Mouse (Mus musculus) heart, postnatal 0 days (tissue): ENCODE data around the gene Cdc42ep3.

Experiments used
- CTCF ChIP-seq: IDR thresholded peaks from 2 replicates; pipeline ENCODE4 v1.5.1; 2016; ENCODE audit warnings: antibody characterized with exemption, control low read depth, low read depth
- EP300 ChIP-seq: IDR thresholded peaks from 2 replicates; pipeline ENCODE4 v1.6.1; 2016; ENCODE audit warnings: antibody characterized with exemption, low read depth

DNA sequence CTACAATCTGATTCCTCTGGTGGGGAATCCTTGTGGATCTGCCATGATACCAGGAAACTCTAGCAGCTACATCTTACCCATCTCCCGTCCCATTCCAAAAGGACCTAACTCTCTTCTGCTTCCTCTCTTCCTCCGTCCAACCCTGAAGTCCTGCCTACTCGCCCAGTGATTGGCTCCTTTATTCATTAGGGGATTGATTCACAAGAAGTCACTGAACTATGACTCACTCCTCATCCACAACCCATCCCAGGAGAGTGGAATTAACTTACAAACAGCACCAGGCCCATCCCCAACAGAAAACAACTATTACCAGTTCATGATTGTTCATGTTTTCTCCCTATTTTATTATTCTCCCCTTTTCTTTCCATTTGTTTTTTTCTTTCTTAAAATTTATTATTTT, 43.5 kb upstream of the Cdc42ep3 start:
- no peak for TF ChIP-seq CTCF
- TF ChIP-seq EP300 = no peak
